Mouse (Mus musculus): ENCODE results near the gene Rtf2.

DNA sequence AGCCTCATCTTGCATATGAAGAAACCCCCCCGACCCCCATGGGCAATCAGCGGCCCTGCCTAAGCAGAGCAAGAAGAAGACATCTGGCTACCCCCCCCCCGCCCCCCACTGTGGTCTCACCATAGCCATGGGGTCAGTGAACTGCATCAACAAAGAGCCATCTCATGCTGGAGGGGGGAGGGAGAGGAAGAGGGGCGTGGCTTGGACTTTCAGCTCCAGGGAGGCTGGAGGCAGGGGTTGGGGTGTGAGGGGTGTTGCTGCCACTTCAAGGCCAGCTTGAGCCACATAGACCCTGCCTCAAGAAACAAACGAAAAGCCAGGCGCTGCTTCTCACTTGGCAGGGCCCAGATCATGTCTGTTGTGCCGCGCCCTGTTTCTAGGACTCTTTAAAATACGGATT, 44.4 kb upstream of the Rtf2 start:
- no peak for TF ChIP-seq USF1 (IDR thresholded peaks at IDR 0.05; ENCODE audit: low read depth)
- TF ChIP-seq POLR2A (IDR thresholded peaks at IDR 0.05; ENCODE audit: insufficient read length, low read depth): no peak
- no peak for TF ChIP-seq POLR2AphosphoS2 (IDR thresholded peaks at IDR 0.05; ENCODE audit: insufficient read length, low read depth)
- no peak for TF ChIP-seq CEBPB (IDR thresholded peaks at IDR 0.05; ENCODE audit: insufficient read depth, poor library complexity, severe bottlenecking)
- TF ChIP-seq MAX (IDR thresholded peaks at IDR 0.05; ENCODE audit: low read depth): no peak
- no peak for TF ChIP-seq E2F4 (IDR thresholded peaks at IDR 0.05; ENCODE audit: insufficient read depth)
- TF ChIP-seq MYOD1 (IDR thresholded peaks at IDR 0.05; ENCODE audit: control insufficient read depth in 1 of 3, insufficient read length in 2 of 3, low read depth in 2 of 3): no peak

Measured in myocyte (in vitro differentiated cells).